Mouse (Mus musculus): ENCODE results near the gene 6030445D17Rik. TPM values are rescaled to one million over a fixed set of nuclear protein-coding genes. Genes with fewer than 3 reads are reported as not detected.
A peak's percentile ranks its signal among the peaks of the same experiment; 100 is the strongest.

The 6030445D17Rik gene
- polyA plus RNA-seq, 1 experiment = not detected

DNA sequence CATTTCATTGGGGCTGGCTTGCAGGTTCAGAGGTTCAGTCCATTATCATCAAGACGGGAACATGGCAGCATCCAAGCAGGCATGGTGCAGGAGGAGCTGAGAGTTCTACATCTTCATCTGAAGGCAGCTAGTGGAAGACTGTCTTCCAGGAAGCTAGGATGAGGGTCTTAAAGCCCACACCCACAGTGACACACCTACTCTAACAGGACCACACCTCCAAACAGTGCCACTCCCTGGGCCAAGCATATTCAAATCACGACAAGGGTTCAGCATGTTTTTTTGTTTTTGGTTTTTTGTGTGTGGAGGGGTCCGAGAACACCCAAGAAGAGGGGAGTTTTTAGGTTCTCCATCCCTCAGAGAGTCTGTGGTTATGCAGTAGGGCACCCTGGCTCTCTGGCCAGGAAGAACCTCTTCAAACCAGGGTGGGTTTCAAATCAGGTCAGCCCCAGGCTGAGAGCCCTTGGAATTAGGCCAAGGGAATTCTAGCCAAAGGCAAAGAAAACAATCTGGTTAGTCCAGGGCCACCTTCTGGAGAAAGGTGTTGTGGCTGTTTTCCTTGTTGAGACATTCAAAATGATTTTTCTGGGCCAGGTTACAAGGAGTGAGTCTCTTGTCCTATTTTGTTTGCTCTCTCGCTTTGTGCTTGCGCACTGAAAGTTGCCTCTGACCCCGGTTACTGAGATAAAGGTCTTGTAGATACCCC lies 5.4 kb upstream of the 6030445D17Rik start:
- H3K4me1 ChIP-seq = peaks cover 12% of the 10 kb centered on the region
- TF ChIP-seq FLI1 (IDR thresholded peaks at IDR 0.05; ENCODE audit: low read length) = no peak
- TF ChIP-seq GATA1 (IDR thresholded peaks at IDR 0.05; ENCODE audit: borderline replicate concordance, low read length) = no peak

DNA sequence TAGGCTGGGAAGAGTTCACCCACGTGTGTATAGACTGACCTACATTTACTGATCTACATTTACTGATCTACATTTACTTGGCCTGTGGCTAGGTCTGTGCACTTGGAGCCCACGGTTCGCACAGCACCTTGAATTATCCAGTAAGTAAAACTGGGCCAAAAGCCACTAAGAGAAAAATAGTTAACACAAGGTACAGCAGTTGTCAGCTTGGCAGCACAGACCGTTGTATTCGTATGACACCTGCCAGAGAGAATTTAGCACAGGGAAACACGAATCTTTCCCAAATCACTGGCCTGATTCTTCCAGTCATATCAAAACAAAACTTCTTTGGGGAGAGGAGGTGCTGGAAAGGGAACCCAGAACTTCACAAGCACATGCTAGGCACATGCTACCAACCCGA lies 3.8 kb upstream of the 6030445D17Rik start:
- H3K9me3 ChIP-seq = peaks cover 2% of the 10 kb centered on the region; the same call in 1 of the 2 replicates
- no peak overlapping the region for H3K4me3 ChIP-seq (replicated peaks)
- H3K4me1 ChIP-seq = peaks cover 28% of the 10 kb centered on the region
- no peaks in the 10 kb centered on the region for H3K36me3 ChIP-seq (replicated peaks; ENCODE audit: low read length)
- TF ChIP-seq GATA1 (IDR thresholded peaks at IDR 0.05; ENCODE audit: borderline replicate concordance, low read length) (no peak), FLI1 (IDR thresholded peaks at IDR 0.05; ENCODE audit: low read length) (no peak)
- H3K27me3 ChIP-seq (replicated peaks) = peaks cover 42% of the 10 kb centered on the region

More for the DNA sequence above, 5.4 kb upstream of the 6030445D17Rik start:
- Histone ChIP-seq H3K9me3 (peaks cover 2% of the 10 kb centered on the region; the same call in 1 of the 2 replicates), H3K36me3 (replicated peaks; ENCODE audit: low read length) (no peaks in the 10 kb centered on the region), H3K27me3 (replicated peaks) (peaks cover 35% of the 10 kb centered on the region), H3K4me3 (replicated peaks) (no peak overlapping the region)

- H3K9me3 ChIP-seq = peaks cover 2% of the 10 kb centered on the region; the same call in 1 of the 2 replicates
- no peaks in the 10 kb centered on the region for H3K36me3 ChIP-seq (replicated peaks; ENCODE audit: low read length)
- peaks cover 36% of the 10 kb centered on the region for H3K4me1 ChIP-seq
- no peak overlapping the region for H3K4me3 ChIP-seq (replicated peaks)
- H3K27me3 ChIP-seq (replicated peaks) = peaks cover 40% of the 10 kb centered on the region
- TF ChIP-seq FLI1 (IDR thresholded peaks at IDR 0.05; ENCODE audit: low read length) (no peak), GATA1 (IDR thresholded peaks at IDR 0.05; ENCODE audit: borderline replicate concordance, low read length) (no peak)
Measured at GRCm38 (mm10) chr4:136459210-136459609, 2.8 kb upstream of the 6030445D17Rik start.

DNA sequence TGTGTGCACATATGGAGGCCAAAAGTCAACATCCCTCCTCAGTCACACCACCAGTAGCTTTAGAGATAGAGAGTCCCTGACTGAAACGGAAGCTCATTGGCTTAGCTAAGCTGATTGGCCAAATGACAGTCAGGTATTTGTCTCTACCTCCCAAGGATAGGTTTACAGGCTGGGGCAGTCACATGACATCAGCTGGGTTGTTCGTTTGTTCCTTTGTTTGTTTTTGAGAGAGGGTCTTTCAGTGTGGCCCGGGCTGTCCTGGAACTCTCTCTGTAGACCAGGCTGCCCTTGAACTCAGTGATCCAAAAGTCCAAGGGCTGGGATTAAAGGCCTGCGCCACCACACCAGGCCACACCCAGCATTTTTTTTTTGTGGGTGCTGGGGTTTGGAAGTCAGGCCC lies 844 bp upstream of the 6030445D17Rik start:
- H3K4me1 ChIP-seq = peaks cover 38% of the 10 kb centered on the region
- no peak overlapping the region for H3K4me3 ChIP-seq (replicated peaks)
- peaks cover 2% of the 10 kb centered on the region; the same call in 1 of the 2 replicates for H3K9me3 ChIP-seq
- peaks cover 37% of the 10 kb centered on the region for H3K27me3 ChIP-seq (replicated peaks)
- no peaks in the 10 kb centered on the region for H3K36me3 ChIP-seq (replicated peaks; ENCODE audit: low read length)
- TF ChIP-seq GATA1 (IDR thresholded peaks at IDR 0.05; ENCODE audit: borderline replicate concordance, low read length) = no peak
- no peak for TF ChIP-seq FLI1 (IDR thresholded peaks at IDR 0.05; ENCODE audit: low read length)

DNA sequence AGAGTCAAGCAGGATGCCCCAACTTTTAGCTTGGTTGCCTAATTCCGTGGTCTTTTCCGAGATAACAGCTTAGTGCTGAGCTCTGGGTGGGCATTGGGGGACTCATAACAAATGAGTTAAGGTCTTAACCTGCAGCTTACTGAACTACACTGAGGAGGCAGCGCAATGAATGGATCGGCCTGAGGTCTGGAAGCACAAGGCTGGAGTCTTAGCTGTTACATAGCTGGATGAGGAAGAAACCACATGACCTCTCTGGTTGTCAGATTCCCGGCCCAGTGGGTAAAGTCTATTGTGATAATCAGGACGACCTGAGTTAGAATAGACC lies 327 bp upstream of the 6030445D17Rik start:
- Histone ChIP-seq H3K4me1 (peaks cover 41% of the 10 kb centered on the region), H3K9me3 (peaks cover 2% of the 10 kb centered on the region; the same call in 1 of the 2 replicates), H3K36me3 (replicated peaks; ENCODE audit: low read length) (no peaks in the 10 kb centered on the region), H3K27me3 (replicated peaks) (peaks cover 37% of the 10 kb centered on the region), H3K4me3 (replicated peaks) (peak overlapping the region; percentile 94)
- TF ChIP-seq FLI1 (IDR thresholded peaks at IDR 0.05; ENCODE audit: low read length) (no peak), GATA1 (IDR thresholded peaks at IDR 0.05; ENCODE audit: borderline replicate concordance, low read length) (no peak)

GRCm38 (mm10) chr4:136462839-136463178 lies 759 bp downstream of the 6030445D17Rik start:
- H3K27me3 ChIP-seq (replicated peaks) = peaks cover 35% of the 10 kb centered on the region
- H3K4me3 ChIP-seq (replicated peaks) = peak overlapping the region; percentile 94
- H3K36me3 ChIP-seq (replicated peaks; ENCODE audit: low read length) = no peaks in the 10 kb centered on the region
- TF ChIP-seq FLI1 (IDR thresholded peaks at IDR 0.05; ENCODE audit: low read length) (no peak), GATA1 (IDR thresholded peaks at IDR 0.05; ENCODE audit: borderline replicate concordance, low read length) (no peak)
- H3K4me1 ChIP-seq = peaks cover 41% of the 10 kb centered on the region
- H3K9me3 ChIP-seq = peaks cover 2% of the 10 kb centered on the region; the same call in 1 of the 2 replicates

GRCm38 (mm10) chr4:136463436-136463835 lies 1.4 kb downstream of the 6030445D17Rik start:
- no peak overlapping the region for H3K4me3 ChIP-seq (replicated peaks)
- peaks cover 32% of the 10 kb centered on the region for H3K27me3 ChIP-seq (replicated peaks)
- peaks cover 41% of the 10 kb centered on the region for H3K4me1 ChIP-seq
- TF ChIP-seq GATA1 (IDR thresholded peaks at IDR 0.05; ENCODE audit: borderline replicate concordance, low read length) (no peak), FLI1 (IDR thresholded peaks at IDR 0.05; ENCODE audit: low read length) (no peak)
- H3K9me3 ChIP-seq = peaks cover 5% of the 10 kb centered on the region; the same call in 1 of the 2 replicates
- H3K36me3 ChIP-seq (replicated peaks; ENCODE audit: low read length) = no peaks in the 10 kb centered on the region

GRCm38 (mm10) chr4:136466226-136466625 lies 4.2 kb downstream of the 6030445D17Rik start:
- Histone ChIP-seq H3K4me3 (replicated peaks) (no peak overlapping the region), H3K4me1 (peaks cover 50% of the 10 kb centered on the region), H3K36me3 (replicated peaks; ENCODE audit: low read length) (no peaks in the 10 kb centered on the region), H3K9me3 (0 out of 2 replicates have a peak, but pooled peaks cover 3% of the 10 kb centered on the region), H3K27me3 (replicated peaks) (peaks cover 48% of the 10 kb centered on the region)
- no peak for TF ChIP-seq GATA1 (IDR thresholded peaks at IDR 0.05; ENCODE audit: borderline replicate concordance, low read length)
- no peak for TF ChIP-seq FLI1 (IDR thresholded peaks at IDR 0.05; ENCODE audit: low read length)

GRCm38 (mm10) chr4:136468553-136469327 lies 6.7 kb downstream of the 6030445D17Rik start:
- Histone ChIP-seq H3K36me3 (replicated peaks; ENCODE audit: low read length) (no peaks in the 10 kb centered on the region), H3K27me3 (replicated peaks) (peaks cover 43% of the 10 kb centered on the region), H3K9me3 (0 out of 2 replicates have a peak, but pooled peaks cover 3% of the 10 kb centered on the region), H3K4me3 (replicated peaks) (peak overlapping the region; percentile 92), H3K4me1 (peaks cover 31% of the 10 kb centered on the region)
- TF ChIP-seq FLI1 (IDR thresholded peaks at IDR 0.05; ENCODE audit: low read length) (no peak), GATA1 (IDR thresholded peaks at IDR 0.05; ENCODE audit: borderline replicate concordance, low read length) (no peak)
